Mouse (Mus musculus) embryo, embryonic 9.5 days (tissue): ENCODE results near the gene Ctnna3.
"Not testable (repeated sequence)": the region's sequence is repeated elsewhere in the genome, so short reads cannot be mapped to it uniquely, and the experiment has no call there.

Experiments
- DNase-seq: peaks from one replicate; pipeline ENCODE4 v3.0.0-alpha.2; 2017; ENCODE audit errors: extremely low spot score

The Ctnna3 gene

GRCm38 (mm10) chr10:64181696-64182095 is 751.8 kb downstream of the Ctnna3 start:
- no peak for DNase-seq

- no peak for DNase-seq
Measured at GRCm38 (mm10) chr10:64182731-64183130, 752.8 kb downstream of the Ctnna3 start.

GRCm38 (mm10) chr10:64188046-64188445 is 758.1 kb downstream of the Ctnna3 start:
- DNase-seq = no peak

- DNase-seq = no peak
Measured at GRCm38 (mm10) chr10:64197584-64197983, 767.7 kb downstream of the Ctnna3 start.

GRCm38 (mm10) chr10:64215632-64216031 is 785.7 kb downstream of the Ctnna3 start:
- DNase-seq = no peak

GRCm38 (mm10) chr10:64223023-64223422 is 793.1 kb downstream of the Ctnna3 start:
- no peak for DNase-seq

- no peak for DNase-seq
Measured at GRCm38 (mm10) chr10:64224007-64224406, 794.1 kb downstream of the Ctnna3 start.

GRCm38 (mm10) chr10:64224424-64224823 is 794.5 kb downstream of the Ctnna3 start:
- no peak for DNase-seq

GRCm38 (mm10) chr10:64225826-64226225 is 795.9 kb downstream of the Ctnna3 start:
- not testable (repeated sequence) for DNase-seq

GRCm38 (mm10) chr10:64243421-64243820 is 813.5 kb downstream of the Ctnna3 start:
- no peak for DNase-seq

GRCm38 (mm10) chr10:64268156-64268555 is 838.3 kb downstream of the Ctnna3 start:
- no peak for DNase-seq

GRCm38 (mm10) chr10:64275143-64275542 is 845.2 kb downstream of the Ctnna3 start:
- DNase-seq = no peak

- DNase-seq = no peak
Measured at GRCm38 (mm10) chr10:64278836-64279235, 848.9 kb downstream of the Ctnna3 start.

- no peak for DNase-seq
Measured at GRCm38 (mm10) chr10:64305802-64306201, 875.9 kb downstream of the Ctnna3 start.

- DNase-seq = no peak
Measured at GRCm38 (mm10) chr10:64311622-64312292, 881.9 kb downstream of the Ctnna3 start.

GRCm38 (mm10) chr10:64320332-64320731 is 890.4 kb downstream of the Ctnna3 start:
- DNase-seq = no peak

- no peak for DNase-seq
Measured at GRCm38 (mm10) chr10:64342702-64343379, 912.9 kb downstream of the Ctnna3 start.

GRCm38 (mm10) chr10:64373288-64373687 is 943.4 kb downstream of the Ctnna3 start:
- DNase-seq = no peak

- no peak for DNase-seq
Measured at GRCm38 (mm10) chr10:64377751-64378150, 947.9 kb downstream of the Ctnna3 start.

GRCm38 (mm10) chr10:64396579-64396978 is 966.7 kb downstream of the Ctnna3 start:
- DNase-seq = no peak

- DNase-seq = not testable (repeated sequence)
Measured at GRCm38 (mm10) chr10:64418396-64418795, 988.5 kb downstream of the Ctnna3 start.

- no peak for DNase-seq
Measured at GRCm38 (mm10) chr10:64438736-64439135, 1008.8 kb downstream of the Ctnna3 start.

- no peak for DNase-seq
Measured at GRCm38 (mm10) chr10:64448624-64449023, 1018.7 kb downstream of the Ctnna3 start.
